Mouse (Mus musculus): ENCODE results near the gene Mpz.

DNA sequence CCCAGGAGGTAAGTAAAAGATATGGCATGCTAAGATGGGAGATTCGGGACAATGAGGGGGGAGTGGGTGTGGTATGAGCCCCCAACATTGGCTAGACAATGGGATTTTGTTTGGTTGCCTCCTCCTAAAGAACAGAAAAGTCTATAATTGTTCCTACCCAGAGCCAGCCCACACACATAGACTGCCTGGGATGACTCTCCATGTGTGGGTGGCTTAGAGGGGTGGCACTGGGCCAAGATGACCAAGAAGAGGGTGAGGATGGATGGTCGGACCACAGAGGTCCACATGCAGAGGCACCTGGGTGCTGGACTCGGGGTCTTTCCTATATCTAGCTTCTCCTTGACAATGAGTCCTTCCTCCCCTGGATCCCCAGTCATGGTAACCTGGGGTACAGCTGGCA lies 6.1 kb downstream of the Mpz start:
- TF ChIP-seq CTCF (IDR thresholded peaks at IDR 0.05; ENCODE audit: low read depth, low read length) = no peak
- no peak for TF ChIP-seq GATA2 (IDR thresholded peaks at IDR 0.05; ENCODE audit: borderline replicate concordance, low read depth, low read length)

All from G1E (cell line).